Mouse (Mus musculus): ENCODE data around the gene Slc22a1. TPM values are rescaled to one million over a fixed set of nuclear protein-coding genes. Genes with fewer than 3 reads are reported as not detected.
A peak's percentile ranks its signal among the peaks of the same experiment; 100 is the strongest.

The Slc22a1 gene
- polyA plus RNA-seq, 1 experiment = 468 TPM

GRCm38 (mm10) chr17:12672285-12672790 is 3.3 kb downstream of the Slc22a1 start:
- WGBS = 59% methylated on average over 7 of the region's 7 CpGs
- Histone ChIP-seq H3K4me3 (ENCODE audit: insufficient read depth, low read depth, low read length) (no peak overlapping the region), H3K4me1 (ENCODE audit: control insufficient read depth, insufficient read depth, low read length) (peaks cover 30% of the 10 kb centered on the region), H3K27ac (ENCODE audit: insufficient read depth, low read depth, low read length) (peak overlapping the region; percentile 83), H3K27me3 (replicated peaks; ENCODE audit: control insufficient read depth, insufficient read depth, low read length) (no peaks in the 10 kb centered on the region), H3K36me3 (ENCODE audit: control insufficient read depth, insufficient read depth, low read length) (no peaks in the 10 kb centered on the region)
- no peak for DNase-seq
- TF ChIP-seq POLR2A (IDR thresholded peaks at IDR 0.05; ENCODE audit: low read depth, low read length) (no peak), CTCF (conservative IDR thresholded peaks at IDR 0.05; ENCODE audit: insufficient read depth, insufficient read length, low read depth, low read length) (no peak)

- no peak overlapping the region for H3K4me3 ChIP-seq (ENCODE audit: insufficient read depth, low read depth, low read length)
- H3K27me3 ChIP-seq (replicated peaks; ENCODE audit: control insufficient read depth, insufficient read depth, low read length) = no peaks in the 10 kb centered on the region
- peaks cover 29% of the 10 kb centered on the region for H3K4me1 ChIP-seq (ENCODE audit: control insufficient read depth, insufficient read depth, low read length)
- TF ChIP-seq POLR2A (IDR thresholded peaks at IDR 0.05; ENCODE audit: low read depth, low read length) (peak; percentile 13), CTCF (conservative IDR thresholded peaks at IDR 0.05; ENCODE audit: insufficient read depth, insufficient read length, low read depth, low read length) (no peak)
- peak overlapping the region; percentile 85 for H3K27ac ChIP-seq (ENCODE audit: insufficient read depth, low read depth, low read length)
- 53% methylated on average over 5 of the region's 5 CpGs for WGBS
- no peaks in the 10 kb centered on the region for H3K36me3 ChIP-seq (ENCODE audit: control insufficient read depth, insufficient read depth, low read length)
- DNase-seq = peak; percentile 87
Measured at GRCm38 (mm10) chr17:12671029-12671605, 4.5 kb downstream of the Slc22a1 start.

GRCm38 (mm10) chr17:12669363-12669679 is 6.3 kb downstream of the Slc22a1 start:
- H3K4me1 ChIP-seq (ENCODE audit: control insufficient read depth, insufficient read depth, low read length) = peaks cover 26% of the 10 kb centered on the region
- no peak overlapping the region for H3K4me3 ChIP-seq (ENCODE audit: insufficient read depth, low read depth, low read length)
- TF ChIP-seq POLR2A (IDR thresholded peaks at IDR 0.05; ENCODE audit: low read depth, low read length) (no peak), CTCF (conservative IDR thresholded peaks at IDR 0.05; ENCODE audit: insufficient read depth, insufficient read length, low read depth, low read length) (no peak)
- H3K27ac ChIP-seq (ENCODE audit: insufficient read depth, low read depth, low read length) = peak overlapping the region; percentile 2; the same call in 1 of the 2 replicates
- DNase-seq = peak; percentile 75
- H3K27me3 ChIP-seq (replicated peaks; ENCODE audit: control insufficient read depth, insufficient read depth, low read length) = no peaks in the 10 kb centered on the region
- no peaks in the 10 kb centered on the region; the same call in 1 of the 2 replicates for H3K36me3 ChIP-seq (ENCODE audit: control insufficient read depth, insufficient read depth, low read length)

GRCm38 (mm10) chr17:12668478-12669362 is 6.9 kb downstream of the Slc22a1 start:
- TF ChIP-seq CTCF (conservative IDR thresholded peaks at IDR 0.05; ENCODE audit: insufficient read depth, insufficient read length, low read depth, low read length) (no peak), POLR2A (IDR thresholded peaks at IDR 0.05; ENCODE audit: low read depth, low read length) (no peak)
- Histone ChIP-seq H3K36me3 (ENCODE audit: control insufficient read depth, insufficient read depth, low read length) (no peaks in the 10 kb centered on the region; the same call in 1 of the 2 replicates), H3K4me1 (ENCODE audit: control insufficient read depth, insufficient read depth, low read length) (peaks cover 26% of the 10 kb centered on the region), H3K27ac (ENCODE audit: insufficient read depth, low read depth, low read length) (peak overlapping the region; percentile 2; the same call in 1 of the 2 replicates), H3K27me3 (replicated peaks; ENCODE audit: control insufficient read depth, insufficient read depth, low read length) (no peaks in the 10 kb centered on the region), H3K4me3 (ENCODE audit: insufficient read depth, low read depth, low read length) (no peak overlapping the region)
- 53% methylated on average over 7 of the region's 7 CpGs for WGBS
- DNase-seq = no peak

- Histone ChIP-seq H3K4me1 (ENCODE audit: control insufficient read depth, insufficient read depth, low read length) (peaks cover 5% of the 10 kb centered on the region), H3K27me3 (replicated peaks; ENCODE audit: control insufficient read depth, insufficient read depth, low read length) (no peaks in the 10 kb centered on the region), H3K4me3 (ENCODE audit: insufficient read depth, low read depth, low read length) (no peak overlapping the region), H3K27ac (ENCODE audit: insufficient read depth, low read depth, low read length) (no peak overlapping the region), H3K36me3 (ENCODE audit: control insufficient read depth, insufficient read depth, low read length) (no peaks in the 10 kb centered on the region; the same call in 1 of the 2 replicates)
- peak; percentile 54 for DNase-seq
- WGBS = 56% methylated on average over 8 of the region's 8 CpGs
- TF ChIP-seq POLR2A (IDR thresholded peaks at IDR 0.05; ENCODE audit: low read depth, low read length) (no peak), CTCF (conservative IDR thresholded peaks at IDR 0.05; ENCODE audit: insufficient read depth, insufficient read length, low read depth, low read length) (no peak)
Measured at GRCm38 (mm10) chr17:12664156-12664555, 11.5 kb downstream of the Slc22a1 start.

GRCm38 (mm10) chr17:12660572-12661260 is 14.9 kb downstream of the Slc22a1 start:
- Histone ChIP-seq H3K4me1 (ENCODE audit: control insufficient read depth, insufficient read depth, low read length) (no peaks in the 10 kb centered on the region), H3K27ac (ENCODE audit: insufficient read depth, low read depth, low read length) (no peak overlapping the region), H3K27me3 (replicated peaks; ENCODE audit: control insufficient read depth, insufficient read depth, low read length) (no peaks in the 10 kb centered on the region), H3K4me3 (ENCODE audit: insufficient read depth, low read depth, low read length) (no peak overlapping the region), H3K36me3 (ENCODE audit: control insufficient read depth, insufficient read depth, low read length) (no peaks in the 10 kb centered on the region; the same call in 1 of the 2 replicates)
- WGBS = 62% methylated on average over 13 of the region's 13 CpGs
- TF ChIP-seq CTCF (conservative IDR thresholded peaks at IDR 0.05; ENCODE audit: insufficient read depth, insufficient read length, low read depth, low read length) (peak; percentile 41), POLR2A (IDR thresholded peaks at IDR 0.05; ENCODE audit: low read depth, low read length) (no peak)
- DNase-seq = peak; percentile 65

Data from kidney, adult 2 months (tissue).